Mouse (Mus musculus): ENCODE measurements around the gene Prf1. TPM values are rescaled to one million over a fixed set of nuclear protein-coding genes. Genes with fewer than 3 reads are reported as not detected.

The Prf1 gene
- total and polyA plus RNA-seq, 2 experiments from 2014 or later = 0.04 TPM; not detected in 1

DNA sequence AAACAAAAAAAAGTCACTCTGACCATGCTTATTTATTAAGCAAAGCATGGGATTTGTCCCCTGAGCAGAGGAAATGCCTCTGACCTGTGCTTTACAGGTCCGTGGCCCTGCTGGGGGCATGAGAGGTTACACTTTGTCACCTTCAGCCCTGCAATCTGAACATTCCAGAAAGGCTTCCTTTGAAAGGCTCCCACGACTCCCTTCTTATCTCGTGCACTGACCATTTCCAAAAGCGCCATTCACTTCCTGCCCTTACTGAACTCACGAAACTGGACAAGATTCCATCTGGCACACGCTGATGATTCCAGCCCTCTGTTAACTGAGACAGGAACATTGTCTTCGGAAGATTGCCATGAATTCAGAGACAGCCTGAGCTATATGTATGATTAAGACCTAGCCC, 16.1 kb downstream of the Prf1 start:
- H3K4me3 ChIP-seq (ENCODE audit: low read depth, low read length) = no peak overlapping the region
- H3K9ac ChIP-seq (replicated peaks; ENCODE audit: low read depth, low read length) = no peak overlapping the region
- WGBS = 19% methylated on average over 7 of the region's 7 CpGs
- no peaks in the 10 kb centered on the region for H3K9me3 ChIP-seq (replicated peaks; ENCODE audit: control insufficient read depth, low read length)
- H3K27ac ChIP-seq (ENCODE audit: low read depth) = peak overlapping the region; percentile 2; the same call in 1 of the 2 replicates
- H3K36me3 ChIP-seq (replicated peaks; ENCODE audit: control insufficient read depth, insufficient read depth, low read length) = 0 out of 2 replicates have a peak, but pooled peaks cover 4% of the 10 kb centered on the region
- DNase-seq (ENCODE audit: low spot score) (peak; percentile 51), ATAC-seq (ENCODE audit: insufficient read depth, low read depth) (no peak; the same call in 1 of the 2 replicates)
- no peak overlapping the region for H3K4me2 ChIP-seq (ENCODE audit: low read depth, low read length)
- TF ChIP-seq EP300 (IDR thresholded peaks at IDR 0.05; ENCODE audit: low read depth) = no peak
- no peak for TF ChIP-seq CTCF (IDR thresholded peaks at IDR 0.05; ENCODE audit: low read depth)
- no peaks in the 10 kb centered on the region for H3K27me3 ChIP-seq (ENCODE audit: control insufficient read depth, insufficient read depth, low read length)
- H3K4me1 ChIP-seq (ENCODE audit: control insufficient read depth, insufficient read depth) = peaks cover 12% of the 10 kb centered on the region

DNA sequence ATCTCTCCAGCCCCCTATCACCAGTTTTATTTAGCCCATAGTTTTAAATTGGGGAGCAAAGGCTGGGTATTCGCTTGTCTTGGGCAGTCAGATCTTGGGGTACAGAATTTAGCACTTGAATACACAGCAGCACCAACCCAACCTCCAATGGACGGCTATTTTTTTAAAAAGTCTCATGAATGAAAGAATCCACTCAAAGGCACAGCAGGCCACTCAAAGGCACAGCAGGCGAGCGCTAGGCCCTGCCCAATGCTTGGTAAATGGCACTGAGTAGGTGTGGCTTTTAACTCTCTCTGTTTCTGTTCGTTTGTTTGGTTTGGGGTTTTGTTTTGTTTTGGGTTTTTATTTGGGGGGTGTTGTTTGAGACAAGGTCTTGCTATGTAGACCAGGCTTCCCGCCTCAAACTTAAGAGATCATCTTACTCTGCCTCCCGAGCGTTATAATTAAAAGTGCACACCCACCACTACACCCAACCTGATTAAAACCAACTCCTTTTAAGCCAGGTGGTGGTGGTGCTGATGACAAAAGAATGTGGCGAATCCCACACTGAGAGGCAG, 17.8 kb downstream of the Prf1 start:
- Histone ChIP-seq H3K27me3 (ENCODE audit: control insufficient read depth, insufficient read depth, low read length) (no peaks in the 10 kb centered on the region), H3K9ac (replicated peaks; ENCODE audit: low read depth, low read length) (no peak overlapping the region), H3K36me3 (replicated peaks; ENCODE audit: control insufficient read depth, insufficient read depth, low read length) (peaks cover 16% of the 10 kb centered on the region), H3K4me3 (ENCODE audit: low read depth, low read length) (no peak overlapping the region), H3K27ac (ENCODE audit: low read depth) (no peak overlapping the region), H3K4me2 (ENCODE audit: low read depth, low read length) (no peak overlapping the region), H3K9me3 (replicated peaks; ENCODE audit: control insufficient read depth, low read length) (no peaks in the 10 kb centered on the region), H3K4me1 (ENCODE audit: control insufficient read depth, insufficient read depth) (peaks cover 12% of the 10 kb centered on the region)
- ATAC-seq (ENCODE audit: insufficient read depth, low read depth) (no peak), DNase-seq (ENCODE audit: low spot score) (no peak)
- 80% methylated on average over 9 of the region's 9 CpGs for WGBS
- no peak for TF ChIP-seq EP300 (IDR thresholded peaks at IDR 0.05; ENCODE audit: low read depth)
- TF ChIP-seq CTCF (IDR thresholded peaks at IDR 0.05; ENCODE audit: low read depth) = no peak

DNA sequence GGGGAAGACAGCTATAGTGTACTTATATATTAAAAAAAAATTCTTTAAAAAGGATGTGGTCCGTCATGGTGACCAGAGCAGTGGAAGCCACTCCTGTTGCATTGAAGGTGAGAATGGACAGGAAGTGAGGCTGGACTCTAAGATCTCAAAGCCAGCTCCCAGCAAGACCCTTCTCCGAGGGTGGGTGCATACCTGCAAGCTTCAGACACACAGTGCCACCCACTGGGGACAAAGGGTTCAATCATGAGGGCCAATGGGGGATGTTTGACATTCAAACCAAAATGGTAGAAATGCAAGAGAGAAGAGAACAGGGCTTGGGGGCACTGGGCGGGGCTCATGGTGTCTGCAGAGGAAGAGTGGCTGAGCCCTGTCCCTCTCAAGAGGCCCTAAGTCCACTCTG, 20.9 kb downstream of the Prf1 start:
- H3K27me3 ChIP-seq (ENCODE audit: control insufficient read depth, insufficient read depth, low read length) = no peaks in the 10 kb centered on the region
- no peak overlapping the region for H3K27ac ChIP-seq (ENCODE audit: low read depth)
- ATAC-seq (ENCODE audit: insufficient read depth, low read depth) = no peak
- DNase-seq (ENCODE audit: low spot score) = no peak
- peaks cover 2% of the 10 kb centered on the region; the same call in 1 of the 2 replicates for H3K4me1 ChIP-seq (ENCODE audit: control insufficient read depth, insufficient read depth)
- peaks cover 42% of the 10 kb centered on the region for H3K36me3 ChIP-seq (replicated peaks; ENCODE audit: control insufficient read depth, insufficient read depth, low read length)
- no peaks in the 10 kb centered on the region for H3K9me3 ChIP-seq (replicated peaks; ENCODE audit: control insufficient read depth, low read length)
- H3K4me2 ChIP-seq (ENCODE audit: low read depth, low read length) = no peak overlapping the region
- H3K9ac ChIP-seq (replicated peaks; ENCODE audit: low read depth, low read length) = no peak overlapping the region
- no peak overlapping the region for H3K4me3 ChIP-seq (ENCODE audit: low read depth, low read length)
- WGBS = 92% methylated on average over 3 of the region's 3 CpGs
- TF ChIP-seq CTCF (IDR thresholded peaks at IDR 0.05; ENCODE audit: low read depth) (peak; percentile 28; the same call in 1 of the 2 replicates), EP300 (IDR thresholded peaks at IDR 0.05; ENCODE audit: low read depth) (no peak)

GRCm38 (mm10) chr10:61324717-61325116, 27.1 kb downstream of the Prf1 start:
- Histone ChIP-seq H3K4me2 (ENCODE audit: low read depth, low read length) (no peak overlapping the region), H3K36me3 (replicated peaks; ENCODE audit: control insufficient read depth, insufficient read depth, low read length) (peaks cover 34% of the 10 kb centered on the region), H3K4me1 (ENCODE audit: control insufficient read depth, insufficient read depth) (peaks cover 18% of the 10 kb centered on the region), H3K9me3 (replicated peaks; ENCODE audit: control insufficient read depth, low read length) (no peaks in the 10 kb centered on the region), H3K27me3 (ENCODE audit: control insufficient read depth, insufficient read depth, low read length) (no peaks in the 10 kb centered on the region), H3K27ac (ENCODE audit: low read depth) (no peak overlapping the region), H3K4me3 (ENCODE audit: low read depth, low read length) (no peak overlapping the region), H3K9ac (replicated peaks; ENCODE audit: low read depth, low read length) (no peak overlapping the region)
- DNase-seq (ENCODE audit: low spot score) = no peak
- WGBS = 71% methylated on average over 8 of the region's 8 CpGs
- ATAC-seq (ENCODE audit: insufficient read depth, low read depth) = no peak; the same call in 1 of the 2 replicates
- TF ChIP-seq CTCF (IDR thresholded peaks at IDR 0.05; ENCODE audit: low read depth) (no peak), EP300 (IDR thresholded peaks at IDR 0.05; ENCODE audit: low read depth) (no peak)

DNA sequence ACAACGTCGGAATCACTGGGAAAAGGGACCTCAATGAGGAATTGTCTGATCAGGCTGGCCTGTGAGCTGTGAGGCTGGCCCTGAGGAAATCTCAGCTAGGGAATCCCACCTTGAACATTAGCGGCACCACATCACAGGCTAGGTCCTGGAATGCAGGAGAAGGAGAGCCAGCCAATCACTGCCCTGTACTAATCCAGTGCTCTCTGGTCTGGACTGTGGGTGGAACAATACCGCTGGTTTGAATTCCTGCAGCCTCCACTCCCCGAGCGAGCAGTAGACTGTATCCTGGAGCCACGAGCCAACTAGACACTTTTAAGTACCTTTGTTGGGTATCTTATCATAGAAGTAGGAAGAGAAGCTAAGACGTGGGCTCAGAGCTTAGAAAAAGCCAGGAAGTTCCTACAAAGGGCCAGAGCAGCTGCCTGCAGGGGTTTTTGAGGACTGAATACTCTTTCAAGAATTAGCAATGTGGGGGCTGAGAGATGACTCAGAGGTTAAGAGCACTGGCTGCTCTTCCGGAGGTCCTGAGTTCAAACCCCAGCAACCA, 28.2 kb downstream of the Prf1 start:
- 25% methylated on average over 9 of the region's 9 CpGs for WGBS
- Histone ChIP-seq H3K4me3 (ENCODE audit: low read depth, low read length) (no peak overlapping the region), H3K27ac (ENCODE audit: low read depth) (no peak overlapping the region), H3K9me3 (replicated peaks; ENCODE audit: control insufficient read depth, low read length) (no peaks in the 10 kb centered on the region), H3K36me3 (replicated peaks; ENCODE audit: control insufficient read depth, insufficient read depth, low read length) (peaks cover 23% of the 10 kb centered on the region), H3K4me2 (ENCODE audit: low read depth, low read length) (no peak overlapping the region), H3K4me1 (ENCODE audit: control insufficient read depth, insufficient read depth) (peaks cover 18% of the 10 kb centered on the region), H3K9ac (replicated peaks; ENCODE audit: low read depth, low read length) (no peak overlapping the region), H3K27me3 (ENCODE audit: control insufficient read depth, insufficient read depth, low read length) (no peaks in the 10 kb centered on the region)
- no peak for TF ChIP-seq EP300 (IDR thresholded peaks at IDR 0.05; ENCODE audit: low read depth)
- TF ChIP-seq CTCF (IDR thresholded peaks at IDR 0.05; ENCODE audit: low read depth) = no peak
- DNase-seq (ENCODE audit: low spot score) (no peak), ATAC-seq (ENCODE audit: insufficient read depth, low read depth) (peak; percentile 50)

Measured in heart, postnatal 0 days (tissue).